Mouse (Mus musculus): ENCODE results near the gene Foxq1. TPM values are rescaled to one million over a fixed set of nuclear protein-coding genes. Genes with fewer than 3 reads are reported as not detected.

Gene Foxq1
- polyA plus RNA-seq, 1 experiment = 0.14 TPM

DNA sequence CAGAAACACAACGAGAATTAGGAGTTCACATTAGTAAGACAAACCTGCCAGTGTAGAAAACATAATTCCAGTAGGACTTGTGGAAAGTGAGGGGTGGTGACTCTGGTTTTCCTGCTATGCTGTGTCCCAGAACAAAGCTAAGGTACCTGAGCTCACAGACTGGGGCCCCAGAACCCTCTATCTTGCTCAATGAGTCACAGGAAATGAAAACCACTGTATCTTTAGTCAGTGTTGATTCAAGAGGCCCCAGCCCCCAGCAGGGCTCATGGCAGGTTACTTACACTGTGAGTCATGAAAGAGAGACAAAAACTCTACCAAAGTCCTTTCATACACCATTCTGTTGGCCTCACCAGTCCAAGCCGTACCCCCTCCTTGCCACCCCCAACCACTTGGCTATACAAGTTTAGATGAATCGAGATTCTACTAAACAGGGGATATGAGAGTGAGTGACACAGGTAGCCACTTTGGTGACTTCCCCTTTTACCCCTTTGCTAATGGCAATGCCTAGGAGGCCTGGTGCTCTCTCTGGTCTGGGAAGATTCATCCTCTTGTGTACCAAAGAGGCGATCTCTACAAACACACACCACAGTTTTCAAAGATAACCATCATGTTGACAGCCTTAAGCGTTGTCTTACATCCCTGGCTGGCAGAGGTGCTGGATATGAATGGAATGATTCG, 11.8 kb downstream of the Foxq1 start:
- no peak for TF ChIP-seq CTCF (IDR thresholded peaks at IDR 0.05; ENCODE audit: borderline replicate concordance, insufficient read depth, low read length)
- TF ChIP-seq POLR2A (IDR thresholded peaks at IDR 0.05; ENCODE audit: low read depth, low read length) = no peak
- Histone ChIP-seq H3K4me1 (ENCODE audit: control insufficient read depth, insufficient read depth, low read length) (peaks cover 9% of the 10 kb centered on the region; the same call in 1 of the 2 replicates), H3K4me3 (ENCODE audit: insufficient read depth, low read length) (no peak overlapping the region), H3K27ac (ENCODE audit: insufficient read depth, low read length) (no peak overlapping the region)

DNA sequence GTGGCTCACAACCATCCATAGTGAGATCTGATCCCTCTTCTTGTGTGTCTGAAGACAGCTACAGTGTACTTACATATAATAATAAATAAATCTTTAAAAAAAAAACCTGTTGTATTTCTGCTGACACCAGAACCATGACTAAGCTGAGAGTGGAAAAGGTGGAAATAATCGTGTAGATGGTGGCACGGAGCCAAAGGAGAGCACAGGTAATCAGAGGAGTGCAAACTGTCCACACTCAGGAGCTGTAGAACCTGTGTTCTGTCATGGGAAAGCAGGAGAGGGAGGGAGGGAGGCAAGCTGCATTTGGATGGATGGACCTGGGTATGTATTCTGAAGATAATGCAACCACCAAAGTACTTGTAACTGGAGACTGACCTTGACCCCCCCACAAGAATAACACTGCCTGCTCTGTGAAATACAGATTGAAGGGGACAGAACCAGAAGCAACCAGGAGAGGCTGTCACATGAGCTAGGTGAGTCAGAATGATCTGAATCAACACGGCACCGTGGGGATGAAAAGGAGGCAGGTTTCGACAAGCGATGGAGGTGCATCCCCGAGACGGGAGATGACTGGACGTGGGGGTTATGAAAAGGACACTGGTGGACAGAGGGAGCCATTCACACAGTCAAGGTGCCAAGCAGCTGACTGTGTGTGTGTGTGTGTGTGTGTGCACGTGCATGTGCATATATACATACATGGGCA, 17.0 kb downstream of the Foxq1 start:
- Histone ChIP-seq H3K4me3 (ENCODE audit: insufficient read depth, low read length) (no peak overlapping the region), H3K4me1 (ENCODE audit: control insufficient read depth, insufficient read depth, low read length) (0 out of 2 replicates have a peak, but pooled peaks cover 1% of the 10 kb centered on the region), H3K27ac (ENCODE audit: insufficient read depth, low read length) (no peak overlapping the region)
- no peak for TF ChIP-seq CTCF (IDR thresholded peaks at IDR 0.05; ENCODE audit: borderline replicate concordance, insufficient read depth, low read length)

DNA sequence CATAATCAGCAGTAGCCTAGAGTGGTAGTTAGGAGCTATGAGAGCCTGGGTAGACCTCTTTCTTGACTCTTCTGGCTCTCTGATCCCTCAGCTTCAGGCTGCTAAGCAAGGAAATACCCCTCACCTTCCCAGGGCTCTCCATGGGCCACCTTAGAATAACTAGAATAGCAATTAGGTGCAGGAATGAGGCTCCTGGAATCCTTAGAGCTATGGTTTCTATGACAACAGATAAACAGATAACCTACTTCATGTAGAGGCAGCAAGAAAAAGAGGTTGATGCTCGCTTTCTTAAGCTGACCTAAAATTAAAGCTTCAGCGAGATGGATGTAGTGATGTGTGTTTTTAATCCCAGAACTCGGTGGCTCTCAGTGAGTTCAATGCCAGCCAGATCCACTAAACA, 18.7 kb downstream of the Foxq1 start:
- Histone ChIP-seq H3K4me1 (ENCODE audit: control insufficient read depth, insufficient read depth, low read length) (no peaks in the 10 kb centered on the region), H3K27ac (ENCODE audit: insufficient read depth, low read length) (no peak overlapping the region), H3K4me3 (ENCODE audit: insufficient read depth, low read length) (no peak overlapping the region)
- TF ChIP-seq CTCF (IDR thresholded peaks at IDR 0.05; ENCODE audit: borderline replicate concordance, insufficient read depth, low read length) = no peak
- TF ChIP-seq POLR2A (IDR thresholded peaks at IDR 0.05; ENCODE audit: low read depth, low read length) = no peak

DNA sequence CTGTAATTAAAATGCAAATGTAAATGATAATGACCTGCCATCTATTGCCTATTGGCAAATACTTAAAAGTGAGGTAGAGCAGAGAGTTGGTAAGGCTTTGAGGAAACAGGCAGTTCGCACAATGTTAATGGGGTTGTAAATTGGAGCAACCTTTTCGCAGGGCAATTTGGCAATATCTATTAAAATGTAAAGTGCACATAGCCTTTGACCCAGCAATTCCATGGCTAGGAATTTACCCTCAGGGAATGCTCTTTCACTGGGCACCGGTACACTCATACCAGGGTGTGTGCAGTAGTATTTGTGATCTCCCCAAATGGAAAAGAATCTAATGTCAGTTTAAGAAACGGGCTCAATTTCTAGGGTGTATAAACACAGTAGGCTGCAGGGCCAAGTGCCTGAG, 20.8 kb downstream of the Foxq1 start:
- H3K4me3 ChIP-seq (ENCODE audit: insufficient read depth, low read length) = no peak overlapping the region
- no peaks in the 10 kb centered on the region for H3K4me1 ChIP-seq (ENCODE audit: control insufficient read depth, insufficient read depth, low read length)
- no peak for TF ChIP-seq POLR2A (IDR thresholded peaks at IDR 0.05; ENCODE audit: low read depth, low read length)
- TF ChIP-seq CTCF (IDR thresholded peaks at IDR 0.05; ENCODE audit: borderline replicate concordance, insufficient read depth, low read length) = no peak
- no peak overlapping the region for H3K27ac ChIP-seq (ENCODE audit: insufficient read depth, low read length)

DNA sequence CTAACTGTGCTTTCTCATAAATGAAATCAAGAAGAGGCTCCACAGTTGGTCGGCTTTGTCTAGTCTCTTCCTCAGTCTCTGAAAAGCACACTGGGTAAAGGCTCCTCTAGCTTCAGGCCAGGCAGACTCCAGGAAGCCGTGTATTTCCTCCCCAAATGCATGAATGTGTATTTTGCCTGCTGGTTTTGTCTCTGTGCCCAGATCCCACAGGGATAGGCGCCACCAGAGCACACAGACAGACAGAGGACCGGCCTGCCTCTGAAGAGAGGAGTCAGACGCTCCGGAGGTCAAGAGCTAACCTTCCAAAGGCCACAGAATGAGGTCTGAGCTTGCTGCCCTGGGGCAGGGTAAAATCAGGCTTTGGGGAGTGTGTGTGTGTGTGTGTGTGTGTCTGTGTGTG, 21.6 kb downstream of the Foxq1 start:
- TF ChIP-seq POLR2A (IDR thresholded peaks at IDR 0.05; ENCODE audit: low read depth, low read length) = no peak
- TF ChIP-seq CTCF (IDR thresholded peaks at IDR 0.05; ENCODE audit: borderline replicate concordance, insufficient read depth, low read length) = no peak
- no peak overlapping the region for H3K27ac ChIP-seq (ENCODE audit: insufficient read depth, low read length)
- no peaks in the 10 kb centered on the region for H3K4me1 ChIP-seq (ENCODE audit: control insufficient read depth, insufficient read depth, low read length)
- H3K4me3 ChIP-seq (ENCODE audit: insufficient read depth, low read length) = no peak overlapping the region

DNA sequence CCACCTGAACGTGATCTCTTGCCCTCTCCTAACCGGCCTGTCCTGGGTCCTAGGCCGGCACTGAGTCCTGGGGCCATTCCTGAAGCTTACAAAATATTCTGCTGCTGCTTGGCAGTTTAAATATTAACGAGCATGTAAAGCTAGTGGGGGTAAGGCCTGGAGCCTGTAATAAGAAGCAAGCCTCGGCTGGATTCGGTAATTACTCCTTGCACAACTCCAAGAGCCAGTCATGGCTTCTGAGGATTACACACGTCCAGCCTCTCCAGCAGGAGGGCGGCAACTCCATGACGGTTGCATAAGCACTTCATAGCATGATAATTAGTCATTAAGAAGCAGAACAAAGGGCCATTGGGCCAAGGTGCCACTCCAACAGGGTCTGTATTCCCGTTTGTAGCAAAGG, 22.5 kb downstream of the Foxq1 start:
- no peak overlapping the region for H3K4me3 ChIP-seq (ENCODE audit: insufficient read depth, low read length)
- H3K27ac ChIP-seq (ENCODE audit: insufficient read depth, low read length) = no peak overlapping the region
- no peak for TF ChIP-seq CTCF (IDR thresholded peaks at IDR 0.05; ENCODE audit: borderline replicate concordance, insufficient read depth, low read length)
- TF ChIP-seq POLR2A (IDR thresholded peaks at IDR 0.05; ENCODE audit: low read depth, low read length) = no peak
- no peaks in the 10 kb centered on the region for H3K4me1 ChIP-seq (ENCODE audit: control insufficient read depth, insufficient read depth, low read length)

DNA sequence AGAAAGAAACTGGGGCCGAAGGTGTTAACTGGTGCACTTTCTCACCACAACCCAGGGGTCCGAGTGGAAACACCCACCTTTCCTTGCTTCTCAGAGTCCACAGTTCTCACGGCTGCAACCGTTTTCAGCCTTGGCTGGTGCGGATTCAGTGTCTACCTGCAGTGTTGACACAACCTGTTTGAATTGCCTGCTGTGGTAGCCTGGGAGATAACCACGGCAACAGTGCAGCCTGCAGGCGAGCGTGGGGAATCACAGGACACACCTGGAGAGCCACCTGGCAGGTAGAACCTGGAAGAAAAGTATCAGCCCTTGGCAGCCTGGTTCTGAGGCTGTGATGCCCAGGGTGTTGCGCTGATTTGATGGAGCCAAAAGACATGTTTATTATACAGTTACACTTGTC, 23.9 kb downstream of the Foxq1 start:
- Histone ChIP-seq H3K4me3 (ENCODE audit: insufficient read depth, low read length) (no peak overlapping the region), H3K4me1 (ENCODE audit: control insufficient read depth, insufficient read depth, low read length) (no peaks in the 10 kb centered on the region), H3K27ac (ENCODE audit: insufficient read depth, low read length) (no peak overlapping the region)
- TF ChIP-seq POLR2A (IDR thresholded peaks at IDR 0.05; ENCODE audit: low read depth, low read length) (no peak), CTCF (IDR thresholded peaks at IDR 0.05; ENCODE audit: borderline replicate concordance, insufficient read depth, low read length) (no peak)

DNA sequence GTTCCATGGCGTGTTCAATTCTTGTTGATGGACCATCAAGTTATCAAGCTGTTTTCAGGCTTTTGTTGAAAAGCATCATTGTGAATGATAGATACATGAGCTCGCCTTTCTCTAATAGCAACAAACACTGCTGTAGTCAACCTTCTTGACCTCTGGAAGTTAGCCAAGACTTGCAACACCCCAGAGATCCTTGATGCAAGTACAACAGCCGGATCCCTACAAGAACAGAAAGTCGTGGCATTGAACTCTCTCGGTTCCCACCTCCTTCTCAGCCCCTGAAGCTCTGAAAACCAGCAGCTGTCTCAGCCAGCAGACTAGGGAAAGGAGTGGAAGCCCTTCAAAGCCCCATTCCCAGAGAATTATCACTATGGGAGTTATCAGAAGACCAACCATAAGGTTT, 31.4 kb downstream of the Foxq1 start:
- Histone ChIP-seq H3K27ac (ENCODE audit: insufficient read depth, low read length) (no peak overlapping the region), H3K4me3 (ENCODE audit: insufficient read depth, low read length) (no peak overlapping the region), H3K4me1 (ENCODE audit: control insufficient read depth, insufficient read depth, low read length) (no peaks in the 10 kb centered on the region)
- TF ChIP-seq POLR2A (IDR thresholded peaks at IDR 0.05; ENCODE audit: low read depth, low read length) = no peak
- TF ChIP-seq CTCF (IDR thresholded peaks at IDR 0.05; ENCODE audit: borderline replicate concordance, insufficient read depth, low read length) = no peak

DNA sequence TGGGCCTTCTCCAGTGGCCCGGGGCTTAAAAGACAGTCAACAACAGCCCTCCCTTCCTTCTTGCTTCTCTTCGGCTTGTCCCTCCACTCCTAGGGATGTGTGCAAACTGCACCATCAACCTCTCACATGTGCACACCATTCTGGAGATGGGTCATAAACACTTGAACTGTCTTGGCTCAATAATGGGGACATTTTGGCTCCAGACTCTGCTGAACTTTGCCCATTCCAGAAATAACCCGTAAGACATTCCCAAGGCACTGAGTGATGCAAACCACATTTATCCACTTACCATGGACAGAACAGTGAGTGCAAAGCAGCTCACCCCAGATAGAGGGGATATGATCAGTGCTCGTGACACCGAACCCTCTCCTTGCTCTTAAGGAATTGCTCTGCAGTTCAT, 43.6 kb downstream of the Foxq1 start:
- Histone ChIP-seq H3K4me3 (ENCODE audit: insufficient read depth, low read length) (no peak overlapping the region), H3K27ac (ENCODE audit: insufficient read depth, low read length) (no peak overlapping the region), H3K4me1 (ENCODE audit: control insufficient read depth, insufficient read depth, low read length) (no peaks in the 10 kb centered on the region)
- no peak for TF ChIP-seq POLR2A (IDR thresholded peaks at IDR 0.05; ENCODE audit: low read depth, low read length)
- TF ChIP-seq CTCF (IDR thresholded peaks at IDR 0.05; ENCODE audit: borderline replicate concordance, insufficient read depth, low read length) = no peak

DNA sequence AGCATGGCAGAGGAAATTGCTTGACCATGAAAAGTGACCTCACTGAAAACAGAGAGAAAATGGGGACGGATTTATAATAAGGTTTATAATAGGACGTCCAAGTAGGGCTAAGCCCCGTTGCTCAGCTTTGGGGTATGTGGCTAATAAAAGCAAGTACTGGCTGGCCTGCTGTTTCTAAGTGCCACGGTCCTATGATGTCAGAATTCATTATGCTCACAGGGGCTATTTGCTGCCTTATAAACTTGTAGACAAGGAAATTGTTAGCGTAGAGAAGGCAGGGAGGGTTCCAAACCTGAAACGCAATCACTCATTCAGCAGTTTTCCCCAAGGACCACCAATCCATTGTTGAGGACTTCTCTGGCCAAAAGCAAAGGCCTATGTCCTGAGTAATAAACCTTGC, 48.0 kb downstream of the Foxq1 start:
- no peak overlapping the region for H3K27ac ChIP-seq (ENCODE audit: insufficient read depth, low read length)
- TF ChIP-seq POLR2A (IDR thresholded peaks at IDR 0.05; ENCODE audit: low read depth, low read length) = no peak
- TF ChIP-seq CTCF (IDR thresholded peaks at IDR 0.05; ENCODE audit: borderline replicate concordance, insufficient read depth, low read length) = no peak
- H3K4me3 ChIP-seq (ENCODE audit: insufficient read depth, low read length) = no peak overlapping the region
- no peaks in the 10 kb centered on the region for H3K4me1 ChIP-seq (ENCODE audit: control insufficient read depth, insufficient read depth, low read length)

Other genes with a start within 250 kb of the Foxq1 start
- not detected in 2 replicates for gene A530084C06Rik, start 3.2 kb downstream of the Foxq1 start, polyA plus RNA-seq (2011; ENCODE audit: insufficient read length, low read depth, missing spikeins)
- gene Foxf2, start 69.7 kb downstream of the Foxq1 start, polyA plus RNA-seq (2011; ENCODE audit: insufficient read length, low read depth, missing spikeins) = 1.4 and 2.0 TPM in 2 replicates

All from embryonic fibroblast, embryonic 13.5 days (primary cell).